Mouse (Mus musculus) MEL (cell line): ENCODE measurements around the gene Myo10. TPM values are rescaled to one million over a fixed set of nuclear protein-coding genes. Genes with fewer than 3 reads are reported as not detected.

Experiments
- DNase-seq: peaks from one replicate; pipeline ENCODE4 v3.0.0; 2011; ENCODE audit warnings: low read depth, low spot score
- H3K27ac ChIP-seq: 2 replicates; pipeline ENCODE4 v1.5.1; 2012; ENCODE audit warnings: low read depth, mild to moderate bottlenecking, control low read depth, low read length, moderate library complexity; ENCODE audit not compliant: control insufficient read depth
- H3K27me3 ChIP-seq, 2 experiments: fragments of 150-350 bp in 1 of 2; sonication (generic) in 1 of 2; 2 replicates each; pipeline ENCODE4 v1.6.1; 2012; ENCODE audit warnings: low read length in 2 of 2, mild to moderate bottlenecking in 2 of 2, improper control_type of control experiment in 1 of 2, moderate library complexity in 1 of 2; ENCODE audit not compliant: insufficient read depth in 2 of 2, control insufficient read depth in 1 of 2
- H3K36me3 ChIP-seq, 2 experiments: 2 replicates each; pipeline ENCODE4 v1.6.1; 2012 to 2014; ENCODE audit warnings: low read length in 2 of 2, improper control_type of control experiment in 1 of 2, inconsistent platforms in 1 of 2, mild to moderate bottlenecking in 1 of 2; ENCODE audit not compliant: insufficient read depth in 2 of 2, control insufficient read depth in 1 of 2
- H3K4me1 ChIP-seq, 2 experiments: fragments of 150-350 bp in 1 of 2; sonication (generic) in 1 of 2; 2 replicates each; pipeline ENCODE4 v1.6.1; 2012; ENCODE audit warnings: low read length in 2 of 2, improper control_type of control experiment in 1 of 2, mild to moderate bottlenecking in 1 of 2; ENCODE audit not compliant: insufficient read depth in 2 of 2, control insufficient read depth in 1 of 2
- H3K4me3 ChIP-seq, 2 experiments: fragments of 150-350 bp in 1 of 2; sonication (generic) in 1 of 2; 2 replicates each; pipeline ENCODE4 v1.5.1; 2012; ENCODE audit warnings: low read depth in 2 of 2, low read length in 2 of 2, mild to moderate bottlenecking in 2 of 2, moderate library complexity in 2 of 2, control low read depth in 1 of 2, improper control_type of control experiment in 1 of 2; ENCODE audit not compliant: control insufficient read depth in 1 of 2, insufficient read depth in 1 of 2
- H3K79me2 ChIP-seq: 2 replicates; pipeline ENCODE4 v1.6.1; 2012; ENCODE audit warnings: mild to moderate bottlenecking, low read length, moderate library complexity; ENCODE audit not compliant: control insufficient read depth, poor library complexity, insufficient read depth
- H3K9ac ChIP-seq: 2 replicates; pipeline ENCODE4 v1.6.1; 2012; ENCODE audit warnings: low read depth, mild to moderate bottlenecking, control low read depth, low read length, moderate library complexity; ENCODE audit not compliant: control insufficient read depth, poor library complexity, severe bottlenecking
- H3K9me3 ChIP-seq: fragments of 150-350 bp; sonication (generic); replicated peaks from 2 replicates; pipeline ENCODE4 v1.6.1; 2012; ENCODE audit warnings: mild to moderate bottlenecking, low read length, improper control_type of control experiment, moderate library complexity; ENCODE audit not compliant: insufficient read depth
- BHLHE40 ChIP-seq: IDR thresholded peaks from 2 replicates; pipeline ENCODE4 v1.6.1; 2012; ENCODE audit warnings: low read depth, mild to moderate bottlenecking, inconsistent platforms, low read length, improper control_type of control experiment, borderline replicate concordance
- CTCF ChIP-seq, 3 experiments: IDR thresholded peaks in 2 of 3; conservative IDR thresholded peaks in 1 of 3; 2 replicates each; pipeline ENCODE4 v1.5.1; 2011 to 2012; ENCODE audit warnings: low read length in 3 of 3, low read depth in 2 of 3, mild to moderate bottlenecking in 2 of 3, improper control_type of control experiment in 1 of 3, inconsistent platforms in 1 of 3, mixed read lengths in 1 of 3, moderate library complexity in 1 of 3; ENCODE audit not compliant: control insufficient read depth in 1 of 3, insufficient read depth in 1 of 3, poor library complexity in 1 of 3, severe bottlenecking in 1 of 3
- ELF1 ChIP-seq: IDR thresholded peaks from 2 replicates; pipeline ENCODE4 v1.6.1; 2014; ENCODE audit warnings: low read depth, mild to moderate bottlenecking, inconsistent platforms, low read length, improper control_type of control experiment, moderate library complexity
- ETS1 ChIP-seq: IDR thresholded peaks from 2 replicates; pipeline ENCODE4 v1.6.1; 2012; ENCODE audit warnings: low read depth, mild to moderate bottlenecking, inconsistent platforms, low read length, improper control_type of control experiment, moderate library complexity
- GABPA ChIP-seq: IDR thresholded peaks from 2 replicates; pipeline ENCODE4 v1.6.1; 2012; ENCODE audit warnings: low read depth, mild to moderate bottlenecking, inconsistent platforms, low read length, improper control_type of control experiment, moderate library complexity
- JUND ChIP-seq: IDR thresholded peaks from 2 replicates; pipeline ENCODE4 v1.6.1; 2011; ENCODE audit warnings: low read depth, mild to moderate bottlenecking, improper control_type of control experiment, low read length
- MAFK ChIP-seq: IDR thresholded peaks from 2 replicates; pipeline ENCODE4 v1.6.1; 2011; ENCODE audit warnings: low read depth, mild to moderate bottlenecking, low read length, improper control_type of control experiment, borderline replicate concordance
- MAZ ChIP-seq: IDR thresholded peaks from 2 replicates; pipeline ENCODE4 v1.6.1; 2012; ENCODE audit warnings: low read depth, mild to moderate bottlenecking, inconsistent platforms, low read length, improper control_type of control experiment
- MEF2A ChIP-seq: IDR thresholded peaks from 2 replicates; pipeline ENCODE4 v1.6.1; 2014; ENCODE audit warnings: low read depth, mild to moderate bottlenecking, inconsistent platforms, low read length, improper control_type of control experiment; ENCODE audit not compliant: poor library complexity, insufficient replicate concordance, severe bottlenecking; ENCODE audit errors: extremely low read depth
- MXI1 ChIP-seq: IDR thresholded peaks from 2 replicates; pipeline ENCODE4 v1.6.1; 2011; ENCODE audit warnings: mild to moderate bottlenecking, low read depth, low read length, improper control_type of control experiment
- NRF1 ChIP-seq: IDR thresholded peaks from 2 replicates; pipeline ENCODE4 v1.6.1; 2014; ENCODE audit warnings: low read depth, mild to moderate bottlenecking, inconsistent platforms, low read length, improper control_type of control experiment, moderate library complexity; ENCODE audit not compliant: poor library complexity, insufficient read depth, severe bottlenecking
- POLR2AphosphoS5 ChIP-seq: IDR thresholded peaks from 2 replicates; pipeline ENCODE4 v1.6.1; 2012; ENCODE audit warnings: low read depth, borderline replicate concordance, mild to moderate bottlenecking, inconsistent platforms, low read length, moderate library complexity, mixed read lengths
- RAD21 ChIP-seq: IDR thresholded peaks from 2 replicates; pipeline ENCODE4 v1.6.1; 2011; ENCODE audit warnings: mild to moderate bottlenecking, low read depth, low read length, improper control_type of control experiment
- RCOR1 ChIP-seq: IDR thresholded peaks from 2 replicates; pipeline ENCODE4 v1.6.1; 2012; ENCODE audit warnings: low read depth, mild to moderate bottlenecking, inconsistent platforms, low read length, improper control_type of control experiment
- SMC3 ChIP-seq: IDR thresholded peaks from 2 replicates; pipeline ENCODE4 v1.6.1; 2011; ENCODE audit warnings: low read depth, low read length, improper control_type of control experiment
- TBP ChIP-seq: IDR thresholded peaks from 2 replicates; pipeline ENCODE4 v1.8.0; 2011; ENCODE audit warnings: low read depth, low read length, improper control_type of control experiment
- UBTF ChIP-seq: IDR thresholded peaks from 2 replicates; pipeline ENCODE4 v1.6.1; 2012; ENCODE audit warnings: low read depth, mild to moderate bottlenecking, inconsistent platforms, low read length, improper control_type of control experiment, moderate library complexity, borderline replicate concordance; ENCODE audit not compliant: insufficient read depth
- USF1 ChIP-seq: IDR thresholded peaks from 2 replicates; pipeline ENCODE4 v1.6.1; 2014; ENCODE audit warnings: low read depth, mild to moderate bottlenecking, inconsistent platforms, low read length, improper control_type of control experiment, moderate library complexity
- ZC3H11A ChIP-seq: IDR thresholded peaks from 2 replicates; pipeline ENCODE4 v1.6.1; 2012; ENCODE audit warnings: low read depth, mild to moderate bottlenecking, inconsistent platforms, low read length, improper control_type of control experiment
- ZMIZ1 ChIP-seq: IDR thresholded peaks from 2 replicates; pipeline ENCODE4 v1.6.1; 2012; ENCODE audit warnings: low read depth, mild to moderate bottlenecking, inconsistent platforms, low read length, improper control_type of control experiment, moderate library complexity
- ZNF384 ChIP-seq: IDR thresholded peaks from 2 replicates; pipeline ENCODE4 v1.6.1; 2012; ENCODE audit warnings: low read depth, mild to moderate bottlenecking, inconsistent platforms, low read length, improper control_type of control experiment
- polyA plus RNA-seq, 2 experiments: library from polyadenylated mRNA; stranded (reverse) in 1 of 2; unstranded in 1 of 2; fragments of >175 nt in 1 of 2; fragments of >200 nt in 1 of 2; gene quantifications; 2 replicates each; pipeline versions ENCODE4 v1.2.1 to v1.2.4; 2012; ENCODE audit warnings: low replicate concordance in 2 of 2, low read depth in 1 of 2; ENCODE audit not compliant: insufficient read length in 2 of 2, insufficient read depth in 1 of 2, missing spikeins in 1 of 2
- total RNA-seq: library from RNA; depleted of rRNA; stranded (reverse); fragments of 300-350 nt; gene quantifications from 2 replicates; pipeline ENCODE4 v1.2.3, GENCODE M21; 2012

Myo10 gene
- total and polyA plus RNA-seq, 3 experiments: 0.01 TPM; not detected in 2

DNA sequence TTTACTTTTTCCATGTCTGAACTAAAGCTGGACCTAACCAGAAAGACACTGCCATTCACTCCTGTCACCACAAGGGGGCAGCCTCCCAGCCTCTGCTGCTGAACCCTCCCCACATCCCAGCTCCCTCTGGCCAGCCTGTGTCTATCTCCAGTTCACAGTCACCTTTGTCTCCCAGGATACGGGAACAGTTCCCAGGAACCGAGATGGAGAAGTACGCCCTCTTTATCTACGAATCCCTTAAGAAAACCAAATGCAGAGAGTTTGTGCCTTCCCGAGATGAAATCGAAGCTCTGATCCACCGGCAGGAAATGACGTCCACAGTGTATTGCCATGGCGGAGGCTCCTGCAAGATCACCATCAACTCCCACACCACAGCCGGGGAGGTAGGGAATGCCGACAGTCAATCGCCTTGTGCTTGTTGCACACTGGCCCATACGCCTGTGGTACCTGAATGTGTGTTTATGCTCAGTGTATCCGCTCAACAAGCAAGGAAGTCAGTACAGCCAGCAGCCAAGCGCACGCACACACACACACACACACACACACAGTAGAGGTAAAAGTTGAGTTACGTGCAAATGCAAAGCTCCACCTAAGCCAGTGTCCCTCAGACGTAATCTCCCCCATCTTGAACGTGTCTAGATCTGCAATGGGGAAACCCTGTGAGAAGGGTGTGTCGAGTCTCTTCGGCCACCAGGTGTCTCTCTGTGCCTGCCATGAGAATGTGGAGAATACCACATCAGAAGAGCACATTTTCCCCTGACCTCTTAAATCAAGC is 183.2 kb downstream of the Myo10 start:
- Histone ChIP-seq H3K4me3 (peak overlapping the region; percentile 30 to 45), H3K27me3 (no peaks in the 10 kb centered on the region), H3K9ac (no peak overlapping the region), H3K36me3 (no peaks in the 10 kb centered on the region), H3K9me3 (no peaks in the 10 kb centered on the region), H3K79me2 (no peaks in the 10 kb centered on the region), H3K4me1 (no peaks in the 10 kb centered on the region), H3K27ac (no peak overlapping the region)
- peak; percentile 62 for DNase-seq
- TF ChIP-seq GABPA: no peak
- no peak for TF ChIP-seq MEF2A
- TF ChIP-seq ZC3H11A: peak; percentile 45; the same call in 1 of the 2 replicates
- peak; percentile 68 to 85 (median 69) for TF ChIP-seq CTCF (IDR thresholded peaks at IDR 0.05 in 2 of 3, conservative IDR thresholded peaks at IDR 0.05 in 1 of 3; ENCODE audit: control insufficient read depth in 1 of 3, insufficient read depth in 1 of 3, low read depth in 2 of 3, low read length in 3 of 3, poor library complexity in 1 of 3, severe bottlenecking in 1 of 3)
- TF ChIP-seq NRF1: no peak
- no peak for TF ChIP-seq JUND
- no peak for TF ChIP-seq TBP
- TF ChIP-seq ZMIZ1: no peak
- no peak for TF ChIP-seq USF1
- no peak for TF ChIP-seq UBTF
- TF ChIP-seq POLR2AphosphoS5: no peak
- 0 out of 2 replicates have a peak, but pooled peaks have one; percentile 38 for TF ChIP-seq MAZ
- no peak for TF ChIP-seq ETS1
- TF ChIP-seq SMC3: peak; percentile 72
- no peak for TF ChIP-seq ELF1
- TF ChIP-seq ZNF384: no peak
- TF ChIP-seq RAD21: peak; percentile 71
- no peak for TF ChIP-seq MXI1
- TF ChIP-seq MAFK: no peak
- TF ChIP-seq BHLHE40: no peak
- TF ChIP-seq RCOR1: no peak
